21 mouse cellular contexts compared by ENCODE assay signal in the genomic region with DNA sequence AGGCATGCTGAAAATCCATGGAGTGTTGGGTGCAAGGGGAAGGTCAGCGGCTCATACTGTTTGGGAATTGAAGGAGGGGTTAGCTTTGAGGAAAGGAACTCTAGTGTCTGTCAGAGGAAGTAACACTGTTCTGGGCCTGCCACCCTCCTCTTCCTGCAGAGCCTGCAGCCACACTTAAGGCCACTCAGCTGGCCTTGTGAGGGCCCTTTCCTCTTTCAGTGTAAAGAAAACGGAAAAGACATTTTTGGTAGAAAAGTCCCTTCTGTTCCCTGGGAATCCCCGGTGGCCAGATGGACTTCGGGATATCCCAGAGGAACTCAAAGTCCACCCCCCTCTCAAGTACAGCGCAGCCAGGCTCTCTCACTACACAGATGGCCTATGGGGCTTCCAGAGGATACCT. TPM values are rescaled to one million over a fixed set of nuclear protein-coding genes. Genes with fewer than 3 reads are reported as not detected.
DNase-seq lines count a peak whose midpoint lies in the region; ATAC-seq and TF ChIP-seq lines count a peak whose summit lies in the region.
"Had no signal": no experiment of that assay in that cellular context is flagged by ENCODE, and none has a peak within 500 bp of the region (broad histone marks: within the 10 kb centered on the region; RNA-seq: fewer than 3 reads in every experiment).

No protein-coding gene starts in this region.

- DNase-seq in heart, adult 11 months = peak; percentile 97
- DNase-seq in heart, postnatal 25 days (ENCODE audit: low spot score) = no peak
- peak; percentile 35 for DNase-seq in kidney, postnatal 10 days
- DNase-seq in kidney, adult 18-20 months = no peak
- no peak for DNase-seq in liver, embryonic 13.5 days
- no peak for DNase-seq in layer of hippocampus, postnatal 10 days (ENCODE audit: low spot score in 2 of 2)
- DNase-seq in midbrain, postnatal 0 days (ENCODE audit: low spot score) = no peak
- DNase-seq: adrenal gland, postnatal 36 days; cerebellum, adult 18-20 months; right cerebral cortex, postnatal 25 days had no signal

- intact Hi-C loops in heart, postnatal 25 days (cut with DNase I) = no loop called here

- peaks cover 3% of the 10 kb centered on the region; the same call in 1 of the 2 replicates for H3K36me3 ChIP-seq in ES-Bruce4 (ENCODE audit: control insufficient read depth, insufficient read depth, low read length, poor library complexity, severe bottlenecking)
- H3K36me3 ChIP-seq in liver, embryonic 13.5 days = peaks cover 43% of the 10 kb centered on the region
- 0 out of 2 replicates have a peak, but pooled peaks cover 4% of the 10 kb centered on the region for H3K36me3 ChIP-seq in midbrain, postnatal 0 days (ENCODE audit: insufficient read depth, low read length)

- 44% methylated on average over 5 of the region's 5 CpGs for WGBS in liver, embryonic 13.5 days (ENCODE audit: insufficient replicate concordance)
- 79% methylated on average over 5 of the region's 5 CpGs for WGBS in midbrain, postnatal 0 days

- no peaks in the 10 kb centered on the region for H3K9me3 ChIP-seq in ES-Bruce4 (replicated peaks; ENCODE audit: control insufficient read depth, insufficient read depth, low read length, poor library complexity, severe bottlenecking)
- H3K9me3 ChIP-seq in liver, embryonic 13.5 days (replicated peaks) = no peaks in the 10 kb centered on the region
- H3K9me3 ChIP-seq in midbrain, postnatal 0 days (ENCODE audit: low read length) = no peaks in the 10 kb centered on the region
- H3K9me3 ChIP-seq: intestine, embryonic 15.5 days; limb, embryonic 12.5 days; stomach, embryonic 15.5 days had no signal

- TF ChIP-seq POLR2A in ES-Bruce4 (IDR thresholded peaks at IDR 0.05; ENCODE audit: insufficient read depth, low read length) = no peak

- H3K4me3 ChIP-seq in ES-Bruce4 (ENCODE audit: low read depth, low read length) = no peak overlapping the region
- H3K4me3 ChIP-seq in liver, embryonic 13.5 days (replicated peaks) = no peak overlapping the region
- no peak overlapping the region for H3K4me3 ChIP-seq in midbrain, postnatal 0 days (ENCODE audit: low read depth, low read length)
- H3K4me3 ChIP-seq: intestine, embryonic 15.5 days; limb, embryonic 12.5 days; myocyte; stomach, embryonic 15.5 days had no signal

- no peak for TF ChIP-seq CTCF in ES-Bruce4 (IDR thresholded peaks at IDR 0.05; ENCODE audit: low read depth, low read length)
- no peak for TF ChIP-seq CTCF in midbrain, postnatal 0 days (IDR thresholded peaks at IDR 0.05)

- peak overlapping the region; percentile 56; the same call in 1 of the 2 replicates for H3K27ac ChIP-seq in ES-Bruce4 (ENCODE audit: insufficient read depth, low read length)
- 0 out of 2 replicates have a peak overlapping the region, but pooled peaks have one; percentile 15 for H3K27ac ChIP-seq in liver, embryonic 13.5 days
- no peak overlapping the region for H3K27ac ChIP-seq in midbrain, postnatal 0 days (ENCODE audit: low read depth, low read length)
- H3K27ac ChIP-seq: intestine, embryonic 15.5 days; limb, embryonic 12.5 days; stomach, embryonic 15.5 days had no signal

- no peak for TF ChIP-seq EP300 in ES-Bruce4 (IDR thresholded peaks at IDR 0.05; ENCODE audit: insufficient read depth, low read depth, low read length)

- H3K9ac ChIP-seq in ES-Bruce4 (ENCODE audit: low read depth, poor library complexity, severe bottlenecking) = peak overlapping the region; percentile 4; the same call in 1 of the 2 replicates
- 0 out of 2 replicates have a peak overlapping the region, but pooled peaks have one; percentile 18 for H3K9ac ChIP-seq in liver, embryonic 13.5 days
- H3K9ac ChIP-seq in midbrain, postnatal 0 days (replicated peaks; ENCODE audit: low read length, poor library complexity, severe bottlenecking) = no peak overlapping the region
- H3K9ac ChIP-seq: intestine, embryonic 15.5 days; limb, embryonic 12.5 days; stomach, embryonic 15.5 days had no signal

- H3K4me2 ChIP-seq in liver, embryonic 13.5 days = peak overlapping the region; percentile 85
- H3K4me2 ChIP-seq in midbrain, postnatal 0 days (ENCODE audit: low read depth, low read length, poor library complexity, severe bottlenecking) = no peak overlapping the region
- H3K4me2 ChIP-seq: intestine, embryonic 15.5 days; limb, embryonic 12.5 days; stomach, embryonic 15.5 days had no signal

- peaks cover 4% of the 10 kb centered on the region for H3K4me1 ChIP-seq in ES-Bruce4 (ENCODE audit: control insufficient read depth, insufficient read depth, low read length)
- H3K4me1 ChIP-seq in liver, embryonic 13.5 days (replicated peaks) = peaks cover 52% of the 10 kb centered on the region
- H3K4me1 ChIP-seq in midbrain, postnatal 0 days (ENCODE audit: insufficient read depth, low read length) = peaks cover 4% of the 10 kb centered on the region; the same call in 1 of the 2 replicates

- no peaks in the 10 kb centered on the region for H3K27me3 ChIP-seq in ES-Bruce4 (ENCODE audit: control insufficient read depth, insufficient read depth, low read length, poor library complexity, severe bottlenecking)
- H3K27me3 ChIP-seq in liver, embryonic 13.5 days = no peaks in the 10 kb centered on the region
- no peaks in the 10 kb centered on the region for H3K27me3 ChIP-seq in midbrain, postnatal 0 days (ENCODE audit: insufficient read depth, low read length)
- H3K27me3 ChIP-seq: intestine, embryonic 15.5 days; stomach, embryonic 15.5 days had no signal

- ATAC-seq in liver, embryonic 13.5 days (ENCODE audit: low read depth) = no peak
- ATAC-seq in midbrain, postnatal 0 days (ENCODE audit: low FRiP score) = no peak
- ATAC-seq: forebrain, embryonic 14.5 days; intestine, embryonic 15.5 days had no signal

RNA-seq across cellular contexts. Expression of a gene that starts 2.6 kb away (rescaled TPM):
- 1 to 10 TPM; 4.5 to 5.4 TPM for total RNA-seq in heart, postnatal 25 days (2021)
- polyA plus RNA-seq in ES-Bruce4 (2011; ENCODE audit: insufficient read depth, insufficient read length, low read depth, missing spikeins) = 3.1 and 4.3 TPM in 2 replicates
- 6.7 TPM in 2 replicates for polyA plus RNA-seq in liver, embryonic 13.5 days (2015; fragmentation: Nextera tagmentation; extraction: Ambion mirVana)
- total RNA-seq in layer of hippocampus, postnatal 10 days (2021) = 1 to 10 TPM; 4.5 to 4.6 TPM
- 3.7 and 12.1 TPM in 2 replicates for total RNA-seq in midbrain, postnatal 0 days (2014; rRNA removed)
- polyA plus RNA-seq in midbrain, postnatal 0 days (2015; fragmentation: Nextera tagmentation; extraction: Ambion mirVana) = 2.8 and 3.1 TPM in 2 replicates

RNA-seq across cellular contexts. Expression of a gene that starts 8.5 kb away (rescaled TPM):
- total RNA-seq in heart, postnatal 25 days (2021) = 10 to 100 TPM; 19.8 to 21.9 TPM
- polyA plus RNA-seq in ES-Bruce4 (2011; ENCODE audit: insufficient read depth, insufficient read length, low read depth, missing spikeins) = 18.9 and 22.8 TPM in 2 replicates
- 32.1 and 40.2 TPM in 2 replicates for polyA plus RNA-seq in liver, embryonic 13.5 days (2015; fragmentation: Nextera tagmentation; extraction: Ambion mirVana)
- total RNA-seq in layer of hippocampus, postnatal 10 days (2021) = 10 to 100 TPM; 40.8 to 43.3 TPM
- total RNA-seq in midbrain, postnatal 0 days (2014; rRNA removed) = 18.5 and 27.8 TPM in 2 replicates
- polyA plus RNA-seq in midbrain, postnatal 0 days (2015; fragmentation: Nextera tagmentation; extraction: Ambion mirVana) = 22.8 and 23.2 TPM in 2 replicates

RNA-seq across cellular contexts. Expression of a gene that starts 45.9 kb away (rescaled TPM):
- total RNA-seq in heart, postnatal 25 days (2021) = 10 to 100 TPM; 78.8 to 79.6 TPM
- polyA plus RNA-seq in ES-Bruce4 (2011; ENCODE audit: insufficient read depth, insufficient read length, low read depth, missing spikeins) = 35.2 and 35.7 TPM in 2 replicates
- 19.5 and 20.7 TPM in 2 replicates for polyA plus RNA-seq in liver, embryonic 13.5 days (2015; fragmentation: Nextera tagmentation; extraction: Ambion mirVana)
- total RNA-seq in layer of hippocampus, postnatal 10 days (2021) = 10 to 100 TPM; 25.9 to 29.0 TPM
- total RNA-seq in midbrain, postnatal 0 days (2014; rRNA removed) = 25.9 and 40.0 TPM in 2 replicates
- polyA plus RNA-seq in midbrain, postnatal 0 days (2015; fragmentation: Nextera tagmentation; extraction: Ambion mirVana) = 37.8 and 38.7 TPM in 2 replicates

RNA-seq across cellular contexts. Expression of a gene that starts 49.7 kb away (rescaled TPM):
- total RNA-seq in heart, postnatal 25 days (2021) = under 1 TPM; 0.55 to 0.78 TPM
- not detected in 2 replicates for polyA plus RNA-seq in ES-Bruce4 (2011; ENCODE audit: insufficient read depth, insufficient read length, low read depth, missing spikeins)
- not detected in 2 replicates for polyA plus RNA-seq in liver, embryonic 13.5 days (2015; fragmentation: Nextera tagmentation; extraction: Ambion mirVana)
- under 1 TPM; 0.78 to 0.87 TPM for total RNA-seq in layer of hippocampus, postnatal 10 days (2021)
- 0.49 and 1.2 TPM in 2 replicates for total RNA-seq in midbrain, postnatal 0 days (2014; rRNA removed)
- polyA plus RNA-seq in midbrain, postnatal 0 days (2015; fragmentation: Nextera tagmentation; extraction: Ambion mirVana) = 0.87 and 0.93 TPM in 2 replicates
- total RNA-seq: ES-E14; hematopoietic stem cell, adult 5-6 weeks; left cerebral cortex, adult 18-20 months; megakaryocyte-erythroid progenitor cell, adult 5-6 weeks had no signal
- polyA plus RNA-seq: forebrain, embryonic 14.5 days; myocyte had no signal

RNA-seq across cellular contexts. Expression of a gene that starts 53.7 kb away (rescaled TPM):
- not detected for total RNA-seq in heart, postnatal 25 days (2021)
- not detected in 2 replicates for polyA plus RNA-seq in ES-Bruce4 (2011; ENCODE audit: insufficient read depth, insufficient read length, low read depth, missing spikeins)
- polyA plus RNA-seq in liver, embryonic 13.5 days (2015; fragmentation: Nextera tagmentation; extraction: Ambion mirVana) = not detected in 2 replicates
- under 1 TPM in 1 of 2 experiments, not detected in 1; 0.25 TPM for total RNA-seq in layer of hippocampus, postnatal 10 days (2021)
- 0.09 and 0.11 TPM in 2 replicates for total RNA-seq in midbrain, postnatal 0 days (2014; rRNA removed)
- polyA plus RNA-seq in midbrain, postnatal 0 days (2015; fragmentation: Nextera tagmentation; extraction: Ambion mirVana) = 0.16 and 0.25 TPM in 2 replicates
- total RNA-seq: adrenal gland, postnatal 36 days; ES-E14; gastrocnemius, adult 8-10 months; hematopoietic stem cell, adult 5-6 weeks; megakaryocyte-erythroid progenitor cell, adult 5-6 weeks had no signal
- polyA plus RNA-seq: forebrain, embryonic 14.5 days; intestine, embryonic 15.5 days; limb, embryonic 12.5 days; myocyte; stomach, embryonic 15.5 days had no signal

Comparison
In these comparisons a context has a peak if more than half of its experiments do, and no peak if none do; other contexts are left out.
1. DNase-seq: peak in heart, adult 11 months (single experiment) and kidney, postnatal 10 days (single experiment); none in heart, postnatal 25 days (single experiment), kidney, adult 18-20 months (single experiment), liver, embryonic 13.5 days (single experiment), layer of hippocampus, postnatal 10 days (0 of 2) and midbrain, postnatal 0 days (single experiment).